Mouse (Mus musculus) small intestine, adult 2 months (tissue): ENCODE data around the gene Pacsin1.

Source experiments
- CTCF ChIP-seq: fragments of 200-500 bp; IDR thresholded peaks from 2 replicates; pipeline ENCODE4 v1.5.1; 2012; ENCODE audit warnings: low read depth, mild to moderate bottlenecking, control low read depth, inconsistent platforms, low read length, moderate library complexity, mixed read lengths; ENCODE audit not compliant: insufficient replicate concordance, insufficient read length; ENCODE audit errors: extremely low read depth
- POLR2A ChIP-seq: fragments of 200-500 bp; IDR thresholded peaks from 2 replicates; pipeline ENCODE4 v1.6.1; 2012; ENCODE audit warnings: low read depth, mild to moderate bottlenecking, control low read depth, inconsistent platforms, low read length, moderate library complexity

- TF ChIP-seq POLR2A (no peak), CTCF (no peak)
These were observed 29.7 kb downstream of the Pacsin1 start for GRCm38 (mm10) chr17:27684886-27685549.
